Mouse (Mus musculus): ENCODE measurements around the gene Golga2. TPM values are rescaled to one million over a fixed set of nuclear protein-coding genes. Genes with fewer than 3 reads are reported as not detected.

Gene Golga2
- polyA plus RNA-seq, 1 experiment from 2014 or later = 36.5 TPM

GRCm38 (mm10) chr2:32321591-32322298, 34.6 kb downstream of the Golga2 start:
- Histone ChIP-seq H3K27ac (0 out of 2 replicates have a peak overlapping the region, but pooled peaks have one; percentile 24), H3K4me2 (no peak overlapping the region), H3K9me3 (no peaks in the 10 kb centered on the region), H3K36me3 (peaks cover 29% of the 10 kb centered on the region), H3K9ac (no peak overlapping the region), H3K27me3 (no peaks in the 10 kb centered on the region), H3K4me3 (no peak overlapping the region), H3K4me1 (peaks cover 44% of the 10 kb centered on the region)
- 69% methylated on average over 9 of the region's 9 CpGs for WGBS
- ATAC-seq (ENCODE audit: insufficient number of reproducible peaks, low FRiP score, low TSS enrichment, low read depth) = no peak

DNA sequence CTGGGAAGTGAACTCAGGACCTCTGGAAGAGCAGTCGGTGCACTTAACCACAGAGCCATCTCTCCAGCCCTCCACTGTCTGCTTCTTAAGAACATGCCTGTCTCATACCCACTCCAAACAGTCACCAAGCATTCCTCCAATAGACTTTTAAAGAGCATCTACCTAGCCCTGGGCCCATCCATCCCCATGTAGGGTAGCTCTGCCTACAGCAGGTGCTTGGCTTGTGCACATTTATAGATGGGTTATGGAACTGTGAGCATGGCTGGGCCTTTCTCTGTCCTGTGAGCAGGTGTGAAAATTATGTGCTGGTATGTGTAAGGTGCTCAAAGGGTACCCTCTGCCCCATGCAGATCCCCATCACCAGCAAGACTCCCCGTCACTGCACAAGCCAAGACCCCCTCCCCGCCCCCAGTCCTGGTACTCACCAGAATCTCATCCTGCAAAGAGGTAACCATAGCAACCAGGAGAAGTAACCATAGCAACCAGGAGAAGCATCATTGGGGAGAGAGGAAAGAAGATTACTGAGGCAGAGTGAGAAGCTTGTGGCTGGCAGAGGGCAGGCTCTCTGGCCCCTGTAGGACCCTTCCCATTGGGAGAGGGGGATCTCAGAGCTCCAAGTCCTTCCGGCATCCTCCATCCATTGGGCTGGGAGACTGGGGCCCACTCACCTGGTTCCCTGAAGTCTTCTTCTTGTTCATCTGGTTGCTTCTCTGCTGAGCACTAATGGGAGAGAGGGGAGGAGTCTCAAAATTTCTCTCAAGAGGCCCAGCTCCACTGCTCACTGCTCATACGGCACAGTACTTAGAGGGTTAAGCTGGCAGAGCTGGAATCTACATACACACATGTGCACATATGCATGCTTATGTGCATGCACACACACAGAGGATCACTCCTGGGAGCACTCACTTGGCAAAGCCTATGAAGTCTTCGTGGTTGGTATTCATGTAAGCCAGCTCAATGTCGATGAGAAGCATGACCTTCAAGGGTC, 35.9 kb downstream of the Golga2 start:
- 75% methylated on average over 7 of the region's 7 CpGs for WGBS
- Histone ChIP-seq H3K36me3 (peaks cover 29% of the 10 kb centered on the region), H3K4me2 (no peak overlapping the region), H3K9ac (no peak overlapping the region), H3K4me3 (no peak overlapping the region), H3K9me3 (no peaks in the 10 kb centered on the region), H3K27ac (0 out of 2 replicates have a peak overlapping the region, but pooled peaks have one; percentile 8), H3K4me1 (peaks cover 41% of the 10 kb centered on the region), H3K27me3 (no peaks in the 10 kb centered on the region)
- no peak for ATAC-seq (ENCODE audit: insufficient number of reproducible peaks, low FRiP score, low TSS enrichment, low read depth)

- H3K9me3 ChIP-seq = no peaks in the 10 kb centered on the region
- peaks cover 49% of the 10 kb centered on the region for H3K4me1 ChIP-seq
- 60% methylated on average over 4 of the region's 4 CpGs for WGBS
- H3K4me3 ChIP-seq = no peak overlapping the region
- no peak overlapping the region for H3K27ac ChIP-seq
- no peak overlapping the region for H3K9ac ChIP-seq
- no peak overlapping the region for H3K4me2 ChIP-seq
- H3K27me3 ChIP-seq = no peaks in the 10 kb centered on the region
- peaks cover 29% of the 10 kb centered on the region for H3K36me3 ChIP-seq
- no peak for ATAC-seq (ENCODE audit: insufficient number of reproducible peaks, low FRiP score, low TSS enrichment, low read depth)
These were observed 37.1 kb downstream of the Golga2 start for GRCm38 (mm10) chr2:32324322-32324721.

- H3K4me2 ChIP-seq = no peak overlapping the region
- H3K4me3 ChIP-seq = no peak overlapping the region
- peaks cover 29% of the 10 kb centered on the region for H3K36me3 ChIP-seq
- H3K4me1 ChIP-seq = peaks cover 47% of the 10 kb centered on the region
- H3K9me3 ChIP-seq = no peaks in the 10 kb centered on the region
- WGBS = 53% methylated on average over 7 of the region's 7 CpGs
- no peaks in the 10 kb centered on the region for H3K27me3 ChIP-seq
- no peak for ATAC-seq (ENCODE audit: insufficient number of reproducible peaks, low FRiP score, low TSS enrichment, low read depth)
- H3K9ac ChIP-seq = no peak overlapping the region
- peak overlapping the region; percentile 50; the same call in 1 of the 2 replicates for H3K27ac ChIP-seq
These were observed 38.2 kb downstream of the Golga2 start for GRCm38 (mm10) chr2:32325342-32325741.

DNA sequence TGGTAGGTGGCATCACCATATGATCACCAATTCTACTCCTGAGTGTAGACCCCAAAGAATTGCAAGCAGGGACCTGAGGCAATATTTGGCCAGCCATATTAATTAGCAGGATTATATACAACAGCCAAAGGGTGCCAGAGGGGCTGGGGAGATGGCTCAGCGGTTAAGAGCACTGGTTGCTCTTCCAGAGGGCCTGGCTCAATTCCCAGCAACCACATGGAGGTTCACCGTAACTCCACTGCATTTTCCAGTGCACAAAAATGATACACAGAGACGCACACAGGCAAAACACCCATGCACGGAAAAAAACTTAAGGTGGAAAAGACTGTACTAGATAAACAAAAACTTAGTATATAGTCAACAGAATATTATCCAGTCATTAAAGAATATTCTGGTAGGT, 40.0 kb downstream of the Golga2 start:
- no peak for ATAC-seq (ENCODE audit: insufficient number of reproducible peaks, low FRiP score, low TSS enrichment, low read depth)
- peaks cover 34% of the 10 kb centered on the region for H3K36me3 ChIP-seq
- H3K27ac ChIP-seq = peak overlapping the region; percentile 54
- no peaks in the 10 kb centered on the region for H3K27me3 ChIP-seq
- no peak overlapping the region for H3K4me3 ChIP-seq
- no peak overlapping the region for H3K4me2 ChIP-seq
- peaks cover 45% of the 10 kb centered on the region for H3K4me1 ChIP-seq
- no peaks in the 10 kb centered on the region for H3K9me3 ChIP-seq
- H3K9ac ChIP-seq = no peak overlapping the region
- WGBS = 51% methylated on average over 4 of the region's 4 CpGs

DNA sequence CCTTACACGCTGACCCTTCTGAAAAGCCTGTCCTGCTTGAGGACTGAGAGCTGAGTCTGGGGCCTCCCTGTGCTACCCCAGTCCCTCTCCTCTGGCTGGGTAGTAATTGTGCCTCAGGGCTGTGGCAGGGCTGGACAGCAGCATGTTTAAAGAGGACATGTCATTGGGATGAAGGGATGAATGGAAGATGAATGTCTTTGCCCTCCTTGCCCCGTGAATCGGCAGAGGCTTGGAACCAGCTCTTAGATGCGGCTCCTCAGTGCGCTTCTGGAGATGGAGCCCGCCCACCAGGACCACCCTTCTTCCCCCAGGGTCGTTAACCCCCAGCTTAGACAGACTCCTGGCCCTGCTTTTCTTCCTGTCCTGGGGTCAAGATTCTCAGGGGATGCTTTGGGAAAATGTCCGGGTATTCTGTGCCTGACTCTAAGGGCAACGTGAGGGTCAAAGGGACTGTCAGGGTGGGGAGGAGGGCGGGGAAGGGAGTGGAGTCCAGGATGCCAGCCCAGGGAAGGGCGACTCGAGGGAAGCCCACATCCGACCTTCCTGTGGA, 41.8 kb downstream of the Golga2 start:
- H3K4me2 ChIP-seq = no peak overlapping the region
- peaks cover 40% of the 10 kb centered on the region for H3K36me3 ChIP-seq
- 18% methylated on average over 13 of the region's 13 CpGs for WGBS
- ATAC-seq (ENCODE audit: insufficient number of reproducible peaks, low FRiP score, low TSS enrichment, low read depth) = no peak; the same call in 1 of the 2 replicates
- no peaks in the 10 kb centered on the region for H3K27me3 ChIP-seq
- no peak overlapping the region for H3K4me3 ChIP-seq
- H3K27ac ChIP-seq = peak overlapping the region; percentile 94
- H3K4me1 ChIP-seq = peaks cover 45% of the 10 kb centered on the region
- no peaks in the 10 kb centered on the region for H3K9me3 ChIP-seq
- 0 out of 2 replicates have a peak overlapping the region, but pooled peaks have one; percentile 7 for H3K9ac ChIP-seq

GRCm38 (mm10) chr2:32329531-32329930, 42.3 kb downstream of the Golga2 start:
- Histone ChIP-seq H3K4me2 (no peak overlapping the region), H3K9ac (no peak overlapping the region), H3K27me3 (no peaks in the 10 kb centered on the region), H3K9me3 (no peaks in the 10 kb centered on the region), H3K27ac (peak overlapping the region; percentile 94), H3K36me3 (peaks cover 42% of the 10 kb centered on the region), H3K4me1 (peaks cover 45% of the 10 kb centered on the region), H3K4me3 (no peak overlapping the region)
- peak; percentile 85 for ATAC-seq (ENCODE audit: insufficient number of reproducible peaks, low FRiP score, low TSS enrichment, low read depth)
- WGBS = 11% methylated on average over 6 of the region's 6 CpGs

GRCm38 (mm10) chr2:32332159-32332558, 45.0 kb downstream of the Golga2 start:
- Histone ChIP-seq H3K9ac (no peak overlapping the region), H3K4me1 (peaks cover 32% of the 10 kb centered on the region)
- 87% methylated on average over 5 of the region's 5 CpGs for WGBS

DNA sequence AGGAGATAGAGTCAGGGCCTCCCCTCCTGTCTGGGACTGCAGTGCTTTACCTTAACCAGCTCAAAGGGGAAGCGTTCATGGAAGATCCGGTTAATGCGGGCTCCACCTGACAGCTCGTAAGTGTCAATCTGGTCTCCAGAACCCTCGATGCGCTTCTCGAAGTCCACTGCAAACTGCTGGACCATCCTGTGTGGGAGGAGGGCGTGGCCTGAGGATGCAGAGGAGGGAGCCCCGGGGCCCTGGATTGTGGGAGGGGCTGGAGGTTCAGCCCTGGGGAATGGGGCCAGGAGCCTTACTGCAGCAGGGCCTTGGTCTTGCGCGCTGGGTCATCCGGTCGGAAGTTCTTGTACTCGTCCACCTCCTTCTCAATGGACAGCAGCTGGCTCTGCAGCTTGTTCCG, 48.7 kb downstream of the Golga2 start:
- Histone ChIP-seq H3K27me3 (no peaks in the 10 kb centered on the region), H3K27ac (no peak overlapping the region), H3K4me3 (no peak overlapping the region), H3K4me1 (peaks cover 2% of the 10 kb centered on the region; the same call in 1 of the 2 replicates), H3K36me3 (peaks cover 81% of the 10 kb centered on the region), H3K9ac (no peak overlapping the region), H3K4me2 (no peak overlapping the region), H3K9me3 (no peaks in the 10 kb centered on the region)
- 52% methylated on average over 15 of the region's 15 CpGs for WGBS
- no peak for ATAC-seq (ENCODE audit: insufficient number of reproducible peaks, low FRiP score, low TSS enrichment, low read depth)

More at GRCm38 (mm10) chr2:32332159-32332558, 45.0 kb downstream of the Golga2 start:
- Histone ChIP-seq H3K27me3 (no peaks in the 10 kb centered on the region), H3K36me3 (peaks cover 53% of the 10 kb centered on the region), H3K4me2 (no peak overlapping the region), H3K9me3 (no peaks in the 10 kb centered on the region), H3K4me3 (no peak overlapping the region), H3K27ac (no peak overlapping the region)
- ATAC-seq (ENCODE audit: insufficient number of reproducible peaks, low FRiP score, low TSS enrichment, low read depth) = no peak

DNA sequence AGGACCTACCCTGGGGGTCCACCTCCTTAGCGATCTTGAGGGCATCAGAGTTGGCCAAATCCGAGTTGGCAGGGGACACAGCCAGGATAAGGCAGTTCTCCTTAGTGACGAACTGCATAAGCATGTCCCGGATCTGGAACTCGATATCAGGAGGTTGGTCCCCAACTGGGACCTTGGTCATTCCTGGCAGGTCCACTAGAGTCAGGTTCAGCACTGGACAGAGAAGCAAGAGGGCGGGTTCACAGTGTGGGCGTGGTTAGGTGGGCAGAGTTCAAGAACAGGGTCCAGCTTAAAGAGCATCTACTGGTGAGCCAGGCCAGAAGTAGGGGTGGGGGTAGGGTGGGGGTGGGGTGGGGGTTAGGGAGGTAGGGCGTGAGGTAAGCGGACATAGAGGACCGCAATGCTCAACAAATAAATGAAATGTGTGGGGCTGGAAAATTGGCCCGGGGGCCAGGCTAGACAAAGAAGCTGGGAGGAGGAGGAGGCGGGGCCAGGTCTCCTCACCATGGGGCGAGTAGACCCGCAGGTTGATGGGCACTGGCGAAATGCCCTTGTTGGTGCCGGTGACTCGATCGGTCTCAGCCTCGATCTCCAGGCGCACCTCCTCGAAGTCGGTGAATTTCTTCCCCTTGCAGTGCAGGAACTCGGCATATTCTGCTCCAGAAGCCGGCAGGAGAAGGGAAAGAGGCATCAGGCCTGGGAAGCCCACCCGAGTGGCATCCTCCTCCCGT, 52.9 kb downstream of the Golga2 start:
- Histone ChIP-seq H3K36me3 (peaks cover 57% of the 10 kb centered on the region), H3K9me3 (no peaks in the 10 kb centered on the region), H3K4me2 (no peak overlapping the region), H3K9ac (no peak overlapping the region), H3K27me3 (no peaks in the 10 kb centered on the region), H3K27ac (no peak overlapping the region), H3K4me3 (no peak overlapping the region), H3K4me1 (peaks cover 36% of the 10 kb centered on the region)
- no peak for ATAC-seq (ENCODE audit: insufficient number of reproducible peaks, low FRiP score, low TSS enrichment, low read depth)
- WGBS = 49% methylated on average over 26 of the region's 26 CpGs

All from limb, embryonic 15.5 days (tissue).